Mouse (Mus musculus): ENCODE results near the gene Prr5l. TPM values are rescaled to one million over a fixed set of nuclear protein-coding genes. Genes with fewer than 3 reads are reported as not detected.

Prr5l gene
- polyA plus RNA-seq, 1 experiment from 2014 or later, result 21.5 TPM

- Histone ChIP-seq H3K9ac (ENCODE audit: low read length) (no peak overlapping the region), H3K27me3 (ENCODE audit: control insufficient read depth, insufficient read depth, low read length) (no peaks in the 10 kb centered on the region), H3K4me2 (ENCODE audit: low read depth, low read length, severe bottlenecking) (no peak overlapping the region), H3K27ac (ENCODE audit: low read depth, low read length) (no peak overlapping the region), H3K4me1 (replicated peaks; ENCODE audit: control insufficient read depth, insufficient read depth, low read length) (peaks cover 2% of the 10 kb centered on the region; the same call in 1 of the 2 replicates), H3K36me3 (ENCODE audit: control insufficient read depth, insufficient read depth, low read length) (no peaks in the 10 kb centered on the region), H3K9me3 (ENCODE audit: control insufficient read depth, low read length) (no peaks in the 10 kb centered on the region), H3K4me3 (ENCODE audit: low read depth, low read length) (no peak overlapping the region)
- 81% methylated on average over 4 of the region's 4 CpGs for WGBS
- no peak for DNase-seq (ENCODE audit: low spot score)
- ATAC-seq (replicated peaks; ENCODE audit: low FRiP score), result no peak
Measured at GRCm38 (mm10) chr2:101829013-101829412, 53.8 kb downstream of the Prr5l start.

DNA sequence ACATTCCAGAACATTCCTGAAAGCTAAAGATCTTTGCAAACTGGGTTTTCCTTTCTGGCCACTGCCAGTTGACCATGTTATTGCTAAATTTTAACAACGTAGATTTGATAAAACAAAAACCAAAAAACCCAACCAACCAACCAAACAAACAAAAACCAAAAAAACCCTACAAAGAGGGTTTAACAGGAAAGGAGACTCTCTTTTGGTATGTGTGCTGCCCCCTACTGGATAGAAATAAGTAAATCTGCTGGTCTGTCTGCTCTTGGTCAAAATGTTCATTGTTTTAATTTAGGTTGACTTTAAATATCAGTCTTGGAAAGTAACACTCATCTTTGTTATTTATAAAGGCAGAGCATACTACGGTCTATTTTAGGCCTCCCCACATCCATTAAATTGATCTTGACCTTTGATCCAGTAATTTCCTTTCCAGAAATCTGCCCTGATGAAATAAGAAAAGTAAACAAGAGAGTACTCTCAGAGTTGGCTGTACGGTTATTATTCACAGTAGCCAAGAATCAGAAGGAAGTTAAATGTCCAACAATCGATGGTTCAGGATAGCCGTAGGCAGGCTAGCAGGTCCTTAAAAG is 54.7 kb downstream of the Prr5l start:
- Histone ChIP-seq H3K4me2 (ENCODE audit: low read depth, low read length, severe bottlenecking) (no peak overlapping the region), H3K36me3 (ENCODE audit: control insufficient read depth, insufficient read depth, low read length) (no peaks in the 10 kb centered on the region), H3K4me3 (ENCODE audit: low read depth, low read length) (no peak overlapping the region), H3K27ac (ENCODE audit: low read depth, low read length) (no peak overlapping the region), H3K4me1 (replicated peaks; ENCODE audit: control insufficient read depth, insufficient read depth, low read length) (peaks cover 2% of the 10 kb centered on the region; the same call in 1 of the 2 replicates), H3K9ac (ENCODE audit: low read length) (no peak overlapping the region), H3K9me3 (ENCODE audit: control insufficient read depth, low read length) (no peaks in the 10 kb centered on the region), H3K27me3 (ENCODE audit: control insufficient read depth, insufficient read depth, low read length) (no peaks in the 10 kb centered on the region)
- no peak for ATAC-seq (replicated peaks; ENCODE audit: low FRiP score)
- DNase-seq (ENCODE audit: low spot score), result no peak
- 78% methylated on average over 5 of the region's 5 CpGs for WGBS

GRCm38 (mm10) chr2:101827626-101828025 is 55.2 kb downstream of the Prr5l start:
- H3K4me2 ChIP-seq (ENCODE audit: low read depth, low read length, severe bottlenecking), result no peak overlapping the region
- H3K9me3 ChIP-seq (ENCODE audit: control insufficient read depth, low read length), result no peaks in the 10 kb centered on the region
- H3K4me3 ChIP-seq (ENCODE audit: low read depth, low read length), result no peak overlapping the region
- WGBS, result 62% methylated on average over 5 of the region's 5 CpGs
- no peak for DNase-seq (ENCODE audit: low spot score)
- H3K36me3 ChIP-seq (ENCODE audit: control insufficient read depth, insufficient read depth, low read length), result no peaks in the 10 kb centered on the region
- no peaks in the 10 kb centered on the region for H3K27me3 ChIP-seq (ENCODE audit: control insufficient read depth, insufficient read depth, low read length)
- no peak overlapping the region for H3K9ac ChIP-seq (ENCODE audit: low read length)
- H3K27ac ChIP-seq (ENCODE audit: low read depth, low read length), result no peak overlapping the region
- H3K4me1 ChIP-seq (replicated peaks; ENCODE audit: control insufficient read depth, insufficient read depth, low read length), result peaks cover 2% of the 10 kb centered on the region; the same call in 1 of the 2 replicates
- no peak for ATAC-seq (replicated peaks; ENCODE audit: low FRiP score)

DNA sequence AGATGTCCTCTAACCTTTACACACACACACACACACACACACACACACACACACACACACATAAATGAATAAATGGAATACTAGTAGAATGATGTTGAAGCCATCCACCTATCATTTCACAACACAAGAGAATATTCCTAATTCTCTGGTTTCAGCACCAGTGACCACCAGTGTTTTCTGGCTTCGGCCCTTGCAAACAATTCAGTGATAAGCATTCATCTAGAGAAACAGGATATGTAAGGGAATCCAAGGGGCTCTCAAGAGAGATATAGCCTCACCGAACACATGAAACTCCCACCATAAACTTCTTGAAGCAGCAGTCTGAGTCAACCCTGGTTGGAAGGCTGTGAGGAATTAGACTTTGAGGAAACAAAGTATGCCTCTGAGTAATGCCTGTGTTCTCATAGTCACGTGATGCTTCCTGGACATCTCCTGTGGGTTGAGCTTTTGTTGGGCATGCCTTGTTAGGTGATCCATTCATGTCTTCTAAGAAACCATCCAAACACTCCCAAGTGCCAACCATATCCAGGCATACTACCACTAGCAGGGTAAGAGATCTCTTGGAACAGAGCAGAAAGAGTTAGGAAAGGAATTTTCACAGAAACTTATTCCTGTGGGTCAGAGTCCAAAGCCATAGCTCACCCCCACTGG is 55.8 kb downstream of the Prr5l start:
- DNase-seq (ENCODE audit: low spot score) (no peak), ATAC-seq (replicated peaks; ENCODE audit: low FRiP score) (no peak)
- no peak overlapping the region for H3K9ac ChIP-seq (ENCODE audit: low read length)
- H3K4me3 ChIP-seq (ENCODE audit: low read depth, low read length), result no peak overlapping the region
- H3K36me3 ChIP-seq (ENCODE audit: control insufficient read depth, insufficient read depth, low read length), result no peaks in the 10 kb centered on the region
- 91% methylated on average over 3 of the region's 3 CpGs for WGBS
- no peak overlapping the region for H3K27ac ChIP-seq (ENCODE audit: low read depth, low read length)
- no peak overlapping the region for H3K4me2 ChIP-seq (ENCODE audit: low read depth, low read length, severe bottlenecking)
- no peaks in the 10 kb centered on the region for H3K27me3 ChIP-seq (ENCODE audit: control insufficient read depth, insufficient read depth, low read length)
- peaks cover 2% of the 10 kb centered on the region; the same call in 1 of the 2 replicates for H3K4me1 ChIP-seq (replicated peaks; ENCODE audit: control insufficient read depth, insufficient read depth, low read length)
- no peaks in the 10 kb centered on the region for H3K9me3 ChIP-seq (ENCODE audit: control insufficient read depth, low read length)

GRCm38 (mm10) chr2:101826186-101826707 is 56.6 kb downstream of the Prr5l start:
- Histone ChIP-seq H3K4me3 (ENCODE audit: low read depth, low read length) (no peak overlapping the region), H3K36me3 (ENCODE audit: control insufficient read depth, insufficient read depth, low read length) (no peaks in the 10 kb centered on the region), H3K9ac (ENCODE audit: low read length) (no peak overlapping the region), H3K27ac (ENCODE audit: low read depth, low read length) (no peak overlapping the region), H3K9me3 (ENCODE audit: control insufficient read depth, low read length) (no peaks in the 10 kb centered on the region), H3K4me1 (replicated peaks; ENCODE audit: control insufficient read depth, insufficient read depth, low read length) (peaks cover 2% of the 10 kb centered on the region; the same call in 1 of the 2 replicates), H3K4me2 (ENCODE audit: low read depth, low read length, severe bottlenecking) (no peak overlapping the region), H3K27me3 (ENCODE audit: control insufficient read depth, insufficient read depth, low read length) (no peaks in the 10 kb centered on the region)
- DNase-seq (ENCODE audit: low spot score), result no peak
- WGBS, result 90% methylated on average over 2 of the region's 2 CpGs
- no peak for ATAC-seq (replicated peaks; ENCODE audit: low FRiP score)

DNA sequence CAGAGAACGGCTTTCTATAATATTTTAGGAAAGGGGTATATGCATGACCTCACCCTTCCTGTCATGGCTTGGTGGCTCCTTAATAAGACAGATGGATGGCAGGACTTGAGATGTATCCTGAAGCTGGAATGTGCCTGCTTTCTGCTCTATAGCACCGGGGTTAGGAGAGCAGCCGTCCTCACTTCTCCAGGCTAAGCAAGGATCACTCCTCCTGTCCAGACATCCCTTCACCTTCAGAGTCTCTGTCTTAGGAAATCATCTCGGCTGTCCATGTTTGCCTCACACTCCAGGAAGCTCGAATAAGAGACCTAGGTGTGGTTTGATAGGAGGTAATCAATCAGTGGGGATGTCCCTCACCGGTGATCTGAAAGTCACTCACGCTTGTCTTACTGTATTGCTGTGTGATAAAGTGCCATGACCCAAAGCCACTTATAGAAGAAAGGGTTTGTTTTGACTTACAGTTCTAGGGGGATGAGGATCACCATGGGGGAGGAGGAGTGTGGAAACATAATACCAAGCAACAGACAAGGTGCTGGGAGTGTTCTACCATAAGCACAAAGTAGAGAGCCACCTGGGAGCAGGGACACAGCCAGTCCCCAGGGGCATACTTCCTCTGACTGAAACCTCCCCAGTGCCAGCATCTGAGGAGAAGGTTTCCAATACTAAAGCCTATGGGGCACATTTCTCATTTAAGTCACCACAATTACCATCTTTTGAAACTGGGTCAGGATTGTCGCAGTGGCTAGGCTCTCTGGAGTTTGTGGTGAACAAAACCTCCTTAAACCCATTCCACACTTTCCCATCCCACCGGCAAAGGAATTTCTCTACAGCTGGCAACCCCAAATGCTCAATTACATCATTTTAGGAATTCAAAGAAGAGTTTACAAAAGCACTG is 57.4 kb downstream of the Prr5l start:
- H3K9ac ChIP-seq (ENCODE audit: low read length), result no peak overlapping the region
- no peak overlapping the region for H3K27ac ChIP-seq (ENCODE audit: low read depth, low read length)
- no peaks in the 10 kb centered on the region for H3K36me3 ChIP-seq (ENCODE audit: control insufficient read depth, insufficient read depth, low read length)
- H3K4me2 ChIP-seq (ENCODE audit: low read depth, low read length, severe bottlenecking), result no peak overlapping the region
- no peak overlapping the region for H3K4me3 ChIP-seq (ENCODE audit: low read depth, low read length)
- no peaks in the 10 kb centered on the region for H3K27me3 ChIP-seq (ENCODE audit: control insufficient read depth, insufficient read depth, low read length)
- peaks cover 2% of the 10 kb centered on the region; the same call in 1 of the 2 replicates for H3K4me1 ChIP-seq (replicated peaks; ENCODE audit: control insufficient read depth, insufficient read depth, low read length)
- WGBS, result 83% methylated on average over 9 of the region's 9 CpGs
- DNase-seq (ENCODE audit: low spot score), result no peak
- no peak for ATAC-seq (replicated peaks; ENCODE audit: low FRiP score)
- H3K9me3 ChIP-seq (ENCODE audit: control insufficient read depth, low read length), result no peaks in the 10 kb centered on the region

GRCm38 (mm10) chr2:101823821-101824220 is 59.0 kb downstream of the Prr5l start:
- H3K4me3 ChIP-seq (ENCODE audit: low read depth, low read length), result no peak overlapping the region
- 72% methylated on average over 4 of the region's 4 CpGs for WGBS
- DNase-seq (ENCODE audit: low spot score) (no peak), ATAC-seq (replicated peaks; ENCODE audit: low FRiP score) (no peak)
- H3K27me3 ChIP-seq (ENCODE audit: control insufficient read depth, insufficient read depth, low read length), result no peaks in the 10 kb centered on the region
- H3K4me1 ChIP-seq (replicated peaks; ENCODE audit: control insufficient read depth, insufficient read depth, low read length), result no peaks in the 10 kb centered on the region
- no peak overlapping the region for H3K4me2 ChIP-seq (ENCODE audit: low read depth, low read length, severe bottlenecking)
- no peaks in the 10 kb centered on the region for H3K36me3 ChIP-seq (ENCODE audit: control insufficient read depth, insufficient read depth, low read length)
- no peaks in the 10 kb centered on the region for H3K9me3 ChIP-seq (ENCODE audit: control insufficient read depth, low read length)
- H3K27ac ChIP-seq (ENCODE audit: low read depth, low read length), result no peak overlapping the region
- H3K9ac ChIP-seq (ENCODE audit: low read length), result no peak overlapping the region

DNA sequence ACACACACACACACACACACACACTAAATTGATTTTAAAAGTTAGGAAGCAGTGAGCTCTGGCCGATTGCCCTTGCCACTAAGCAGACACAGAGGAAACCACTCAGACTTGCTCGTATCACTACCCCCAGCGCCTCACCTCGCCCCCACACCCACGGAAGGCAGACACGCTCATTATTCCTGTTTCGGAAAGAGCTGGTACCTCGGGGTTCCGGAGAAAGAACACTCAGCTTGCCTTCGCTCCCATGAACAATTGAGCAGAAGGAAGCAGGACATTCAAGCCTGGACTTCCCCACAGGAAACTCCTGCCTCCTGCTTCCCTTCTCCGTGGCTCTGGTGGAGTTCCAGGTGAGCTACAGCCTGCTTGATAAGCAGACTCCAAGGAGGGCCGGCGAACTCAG is 60.0 kb downstream of the Prr5l start:
- Histone ChIP-seq H3K9ac (ENCODE audit: low read length) (no peak overlapping the region), H3K4me1 (replicated peaks; ENCODE audit: control insufficient read depth, insufficient read depth, low read length) (no peaks in the 10 kb centered on the region), H3K4me2 (ENCODE audit: low read depth, low read length, severe bottlenecking) (no peak overlapping the region), H3K27ac (ENCODE audit: low read depth, low read length) (no peak overlapping the region), H3K27me3 (ENCODE audit: control insufficient read depth, insufficient read depth, low read length) (no peaks in the 10 kb centered on the region), H3K9me3 (ENCODE audit: control insufficient read depth, low read length) (no peaks in the 10 kb centered on the region), H3K4me3 (ENCODE audit: low read depth, low read length) (no peak overlapping the region), H3K36me3 (ENCODE audit: control insufficient read depth, insufficient read depth, low read length) (no peaks in the 10 kb centered on the region)
- DNase-seq (ENCODE audit: low spot score) (no peak), ATAC-seq (replicated peaks; ENCODE audit: low FRiP score) (no peak)
- WGBS, result 83% methylated on average over 13 of the region's 13 CpGs
